Mouse (Mus musculus): Measurements from ENCODE around the gene Farp1.

- TF ChIP-seq FOSL1 (IDR thresholded peaks at IDR 0.05; ENCODE audit: insufficient read depth, low read length, poor library complexity, severe bottlenecking) (no peak), CTCF (IDR thresholded peaks at IDR 0.05; ENCODE audit: control insufficient read depth, insufficient read depth, insufficient read length) (no peak), USF1 (IDR thresholded peaks at IDR 0.05; ENCODE audit: low read depth) (no peak), MYOD1 (IDR thresholded peaks at IDR 0.05; ENCODE audit: control insufficient read depth, insufficient read length, low read depth) (no peak), MYOG (IDR thresholded peaks at IDR 0.05; ENCODE audit: control insufficient read depth, extremely low read depth, insufficient read length) (no peak)
Observed at GRCm38 (mm10) chr14:121060484-121060883, 25.5 kb downstream of the Farp1 start.
